In the genomic region with DNA sequence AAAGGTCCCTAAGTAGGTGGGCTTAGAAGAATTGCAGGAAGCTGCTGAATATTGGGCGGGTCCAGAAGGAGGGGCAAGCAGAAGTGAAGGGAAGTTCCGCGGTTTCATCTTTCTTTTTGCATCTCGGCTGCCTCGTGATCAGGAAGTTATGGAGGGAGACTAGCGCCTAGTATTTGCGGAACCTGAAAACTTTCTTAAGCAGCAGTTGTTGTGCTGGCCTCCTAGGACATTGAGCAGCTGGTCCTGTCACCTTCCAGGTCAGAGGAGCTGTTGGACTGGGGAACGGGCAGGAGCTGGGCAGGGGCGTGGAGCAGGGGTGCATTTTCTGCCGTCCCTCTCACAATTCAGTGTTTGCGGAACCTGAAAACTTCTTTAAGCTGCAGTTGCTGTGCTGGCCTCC, we compare ENCODE assay signal across 8 mouse cellular contexts. TPM values are rescaled to one million over a fixed set of nuclear protein-coding genes. Genes with fewer than 3 reads are reported as not detected.
A peak's percentile ranks its signal among the peaks of the same experiment; 100 is the strongest.
DNase-seq lines count a peak whose midpoint lies in the region; ATAC-seq and TF ChIP-seq lines count a peak whose summit lies in the region.
"Not testable (repeated sequence)": the region's sequence is repeated elsewhere in the genome, so short reads cannot be mapped to it uniquely, and the experiment has no call there.

TSS of gene Gm13212 (plus strand) at position 89 of the 400 bp plus-strand sequence.

- H3K27ac ChIP-seq in intestine, postnatal 0 days (ENCODE audit: low read depth, low read length); liver, embryonic 15.5 days (replicated peaks); stomach, embryonic 16.5 days (ENCODE audit: low read length): not testable (repeated sequence)

- ATAC-seq in intestine, postnatal 0 days; stomach, embryonic 16.5 days (ENCODE audit: insufficient read depth, low FRiP score): not testable (repeated sequence)
- ATAC-seq in liver, embryonic 15.5 days (ENCODE audit: insufficient read depth) = peak; percentile 49
- peak; percentile 59; the same call in 1 of the 2 replicates for ATAC-seq in monocyte, adult 5-6 weeks (replicated peaks; ENCODE audit: insufficient number of reproducible peaks, low FRiP score, low TSS enrichment, poor library complexity, severe bottlenecking)

- H3K36me3 ChIP-seq in intestine, postnatal 0 days (ENCODE audit: control insufficient read depth, insufficient read depth); liver, embryonic 15.5 days (replicated peaks); stomach, embryonic 16.5 days (ENCODE audit: control insufficient read depth, insufficient read depth, low read length): not testable (repeated sequence)

- H3K4me3 ChIP-seq in intestine, postnatal 0 days (ENCODE audit: low read depth, low read length) = peak within 1 kb of the TSS; percentile 33
- H3K4me3 ChIP-seq in liver, embryonic 15.5 days (replicated peaks) = peak within 1 kb of the TSS; percentile 48
- peak within 1 kb of the TSS; percentile 34 for H3K4me3 ChIP-seq in stomach, embryonic 16.5 days (replicated peaks; ENCODE audit: low read length)

- not testable (repeated sequence) for H3K9me3 ChIP-seq in intestine, postnatal 0 days (ENCODE audit: control insufficient read depth); liver, embryonic 15.5 days (replicated peaks); stomach, embryonic 16.5 days (replicated peaks; ENCODE audit: control insufficient read depth, low read length)

- H3K27me3 ChIP-seq in intestine, postnatal 0 days (replicated peaks; ENCODE audit: control insufficient read depth, insufficient read depth, low read length); liver, embryonic 15.5 days; stomach, embryonic 16.5 days (ENCODE audit: control insufficient read depth, insufficient read depth, low read length): not testable (repeated sequence)

- 19% methylated on average over 11 of the region's 11 CpGs for WGBS in intestine, postnatal 0 days
- WGBS in liver, embryonic 15.5 days (ENCODE audit: insufficient replicate concordance) = 12% methylated on average over 11 of the region's 11 CpGs
- 16% methylated on average over 11 of the region's 11 CpGs for whole genome bisulfite sequencing in stomach, embryonic 16.5 days

- H3K9ac ChIP-seq in intestine, postnatal 0 days (ENCODE audit: low read depth, low read length); liver, embryonic 15.5 days; stomach, embryonic 16.5 days (ENCODE audit: low read length): not testable (repeated sequence)

- not testable (repeated sequence) for TF ChIP-seq CTCF in intestine, postnatal 0 days (IDR thresholded peaks at IDR 0.05; ENCODE audit: low read depth)

- H3K4me2 ChIP-seq in intestine, postnatal 0 days (replicated peaks; ENCODE audit: low read depth) = peak within 1 kb of the TSS; percentile 58
- H3K4me2 ChIP-seq in liver, embryonic 15.5 days = peak within 1 kb of the TSS; percentile 55
- peak within 1 kb of the TSS; percentile 25 for H3K4me2 ChIP-seq in stomach, embryonic 16.5 days (ENCODE audit: low read depth, low read length)

- DNase-seq in 416B (ENCODE audit: low read depth) (peak; percentile 83), ZHBTc4 (ENCODE audit: low read depth, low spot score) (peak; percentile 58)
- DNase-seq in embryo, embryonic 11 days = peak; percentile 33
- DNase-seq in heart, adult 11 months = peak; percentile 91

- not testable (repeated sequence) for H3K4me1 ChIP-seq in intestine, postnatal 0 days (replicated peaks; ENCODE audit: control insufficient read depth, insufficient read depth, low read length); liver, embryonic 15.5 days (replicated peaks); stomach, embryonic 16.5 days (ENCODE audit: control insufficient read depth, insufficient read depth, low read length)

RNA-seq across cellular contexts. Expression of gene Gm13212, which starts in this region (rescaled TPM):
- polyA plus RNA-seq in intestine, postnatal 0 days (2015; fragmentation: Nextera tagmentation; extraction: Ambion mirVana) = 3.2 and 4.1 TPM in 2 replicates
- polyA plus RNA-seq in liver, embryonic 15.5 days (2015; fragmentation: Nextera tagmentation; extraction: Ambion mirVana) = 1.2 and 1.4 TPM in 2 replicates
- total RNA-seq in monocyte, adult 5-6 weeks (2017) = 8.4 to 15.7 TPM (median 13.3 TPM) in 3 replicates
- 1.4 and 1.8 TPM in 2 replicates for polyA plus RNA-seq in stomach, embryonic 16.5 days (2015; fragmentation: Nextera tagmentation; extraction: Ambion mirVana)

Comparison
In these comparisons a context has a peak if more than half of its experiments do, and no peak if none do; other contexts are left out.
1. DNase-seq: peak in every context shown above with its lines; median percentile 91 in heart, adult 11 months; 83 in 416B; 58 in ZHBTc4; 33 in embryo, embryonic 11 days.